Mouse (Mus musculus) spleen, postnatal 10 days (tissue): ENCODE data around the gene Morn1.

Experiments used
- DNase-seq, 2 experiments: peaks; one replicate each; pipeline ENCODE4 v3.0.0; 2021 to 2022; ENCODE audit warnings: low spot score in 2 of 2

Gene Morn1

GRCm38 (mm10) chr4:155118278-155118677 is 31.9 kb downstream of the Morn1 start:
- DNase-seq, result no peak

DNA sequence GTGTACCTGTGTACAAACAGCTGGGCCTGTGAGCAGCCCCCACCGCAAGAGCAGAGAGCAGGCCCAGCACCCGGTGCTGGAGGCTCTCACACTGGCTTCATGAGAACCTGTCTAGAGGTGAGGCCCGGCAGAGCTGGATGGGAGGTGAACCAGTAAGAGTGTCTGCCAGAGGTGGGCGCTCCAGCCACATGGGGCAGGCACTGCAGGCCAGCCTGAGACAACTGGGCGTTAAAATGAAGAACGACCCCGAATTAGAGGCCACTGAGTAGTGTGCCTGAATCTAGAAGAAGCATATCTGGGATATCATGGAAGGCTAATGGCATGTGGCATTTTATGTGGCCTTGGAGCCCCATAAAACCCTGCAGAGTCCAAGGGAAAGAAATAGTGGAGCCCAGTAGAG is 33.7 kb downstream of the Morn1 start:
- no peak for DNase-seq

DNA sequence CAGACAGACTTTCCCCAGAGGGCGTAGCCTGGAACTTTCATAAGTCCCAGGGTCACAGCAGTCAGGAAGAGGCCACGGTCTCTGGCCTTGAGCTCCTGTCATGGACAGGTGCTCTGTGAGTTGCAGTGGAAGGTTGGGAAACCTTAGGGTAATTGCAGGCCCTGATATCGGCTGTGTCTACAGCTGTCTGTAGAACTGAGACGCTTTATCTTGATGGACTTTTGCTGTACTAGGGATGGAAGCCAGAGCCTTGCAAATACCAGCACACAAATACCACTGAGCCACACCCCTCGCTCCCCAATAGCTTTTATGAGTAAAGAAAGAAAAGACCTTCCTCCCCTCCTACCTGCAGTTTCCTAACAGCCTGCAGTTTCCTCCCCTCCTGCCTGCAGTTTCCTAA is 34.2 kb downstream of the Morn1 start:
- no peak for DNase-seq

- no peak for DNase-seq
Measured at GRCm38 (mm10) chr4:155121222-155121621, 34.8 kb downstream of the Morn1 start.

GRCm38 (mm10) chr4:155121915-155122443 is 35.6 kb downstream of the Morn1 start:
- no peak for DNase-seq

DNA sequence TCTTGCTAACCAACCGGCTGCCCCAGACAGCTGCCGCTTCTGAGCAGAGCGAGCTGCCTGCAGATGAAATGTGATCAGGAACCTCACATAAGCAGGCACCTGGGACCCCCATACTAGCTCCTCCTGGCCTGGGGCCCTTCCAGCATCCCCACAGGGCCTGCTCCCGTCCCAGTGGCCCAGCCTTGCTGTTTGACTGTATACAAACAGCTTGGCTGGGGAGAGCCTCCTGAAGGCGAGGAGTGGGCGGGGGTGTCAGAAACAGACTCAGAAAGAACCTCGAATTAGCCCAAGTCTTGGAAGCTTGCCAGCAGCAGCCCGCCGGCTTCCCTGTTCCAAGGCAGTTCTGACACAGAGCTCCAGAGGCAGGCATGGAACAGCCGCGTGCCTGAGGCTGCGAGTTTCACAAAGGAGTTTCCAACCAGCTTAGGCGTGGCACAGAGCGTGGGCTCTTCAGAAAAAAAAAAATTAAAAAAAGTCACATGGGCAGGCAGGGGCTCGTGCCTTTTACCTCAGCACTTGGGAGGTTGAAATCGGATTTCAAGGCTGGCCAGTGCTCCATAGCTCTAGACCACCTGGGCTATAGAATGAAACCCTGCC is 36.2 kb downstream of the Morn1 start:
- no peak for DNase-seq

- no peak for DNase-seq
Measured at GRCm38 (mm10) chr4:155123868-155124534, 37.6 kb downstream of the Morn1 start.

GRCm38 (mm10) chr4:155125310-155125709 is 38.9 kb downstream of the Morn1 start:
- no peak for DNase-seq

DNA sequence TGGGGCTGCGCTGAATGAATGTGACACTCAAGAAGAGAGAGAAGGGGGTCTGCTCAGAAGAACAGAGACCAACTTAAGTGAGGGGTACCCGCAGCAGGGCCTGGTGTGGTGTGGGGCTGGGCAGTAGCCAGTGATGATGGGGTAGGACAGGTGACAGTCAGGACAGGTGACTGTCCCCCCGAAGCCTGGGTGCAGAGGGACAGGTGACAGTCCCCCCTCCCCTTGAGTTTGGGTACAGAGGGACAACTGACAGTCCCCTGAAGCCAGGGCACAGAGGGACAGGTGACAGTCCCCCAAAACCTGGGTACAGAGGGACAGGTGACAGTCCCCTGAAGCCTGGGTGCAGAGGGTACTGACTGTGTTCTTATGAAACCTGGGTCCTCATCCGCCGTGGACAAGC is 39.8 kb downstream of the Morn1 start:
- no peak for DNase-seq

- DNase-seq, result no peak
Measured at GRCm38 (mm10) chr4:155126602-155127372, 40.4 kb downstream of the Morn1 start.

- no peak for DNase-seq
Measured at GRCm38 (mm10) chr4:155128411-155128810, 42.0 kb downstream of the Morn1 start.

DNA sequence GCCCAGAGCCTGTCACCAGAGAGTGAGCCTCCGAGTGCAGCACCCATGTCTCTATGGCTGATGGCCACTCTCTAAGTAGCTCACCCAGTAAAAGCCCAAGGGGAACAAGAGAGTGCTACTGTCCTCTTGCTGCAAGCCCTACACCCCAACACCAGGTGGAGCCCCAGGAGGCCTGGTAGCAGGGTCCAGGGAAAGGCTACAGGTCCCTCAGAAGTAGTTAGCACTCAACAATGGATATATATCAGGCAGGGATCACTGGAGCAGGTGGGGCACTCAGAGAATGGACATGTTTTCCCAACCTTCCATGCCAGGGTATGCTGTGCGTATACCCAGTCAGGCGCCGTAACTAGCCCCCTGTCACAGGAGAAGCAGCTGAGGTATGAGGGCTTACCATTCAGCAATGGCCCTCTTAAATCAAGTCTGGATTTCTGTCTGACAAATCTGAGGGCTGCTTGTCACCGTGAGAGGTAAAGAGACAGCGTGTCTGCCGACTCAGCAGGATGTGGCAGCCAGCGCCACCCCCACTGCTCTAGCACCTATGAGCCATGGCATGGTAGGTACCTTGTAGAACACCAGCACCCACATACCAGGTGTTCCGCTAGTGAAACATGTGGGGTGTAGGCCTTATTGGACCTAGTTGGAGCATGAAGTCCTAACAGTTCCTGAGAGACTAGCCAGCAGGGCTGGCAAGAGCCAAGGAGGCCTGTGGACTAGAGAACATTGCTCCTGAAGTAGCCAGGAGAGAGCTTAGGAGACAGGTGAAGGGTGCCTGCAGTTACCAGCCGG is 42.9 kb downstream of the Morn1 start:
- DNase-seq, result peak in 1 of 2 experiments; percentile 60

GRCm38 (mm10) chr4:155129996-155130395 is 43.6 kb downstream of the Morn1 start:
- DNase-seq, result no peak

DNA sequence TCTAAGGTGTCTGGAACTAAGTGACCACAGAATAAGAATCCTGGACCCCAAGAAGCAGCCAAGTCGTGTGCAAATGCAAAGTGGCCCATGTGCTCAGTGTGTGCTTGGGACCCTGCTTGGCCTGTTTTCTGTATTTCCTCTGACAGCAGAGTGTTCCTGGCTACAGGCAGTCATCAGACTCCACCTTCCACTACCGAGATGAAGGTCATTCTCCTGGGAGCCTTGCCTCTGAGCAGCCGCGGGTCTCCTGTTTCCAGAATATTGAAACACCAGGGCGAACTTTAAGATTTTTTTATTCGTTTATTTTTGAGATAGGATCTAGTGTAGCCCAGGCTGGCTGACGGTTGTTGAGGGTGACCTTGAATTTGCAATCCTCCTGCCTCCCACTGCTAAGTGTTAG is 44.2 kb downstream of the Morn1 start:
- DNase-seq, result no peak

DNA sequence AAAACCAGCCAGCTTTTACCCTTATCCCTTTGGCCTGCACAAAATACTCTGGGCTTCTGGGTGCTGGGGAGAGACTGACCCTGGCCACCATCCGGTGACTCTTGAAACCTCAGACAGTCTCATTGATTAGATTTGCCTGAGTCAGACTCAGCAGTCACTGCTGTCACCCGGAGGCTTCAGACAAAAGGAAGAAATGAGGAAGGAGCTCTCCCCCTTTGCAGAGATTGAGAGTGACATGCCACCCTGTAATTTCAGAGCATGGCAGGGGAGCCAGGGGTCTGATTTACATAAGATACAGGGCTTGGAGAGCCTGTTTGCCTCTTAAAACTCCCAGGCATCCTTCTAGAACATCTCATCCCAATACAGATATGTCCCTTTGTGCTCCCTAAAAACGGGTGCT is 46.8 kb downstream of the Morn1 start:
- no peak for DNase-seq

DNA sequence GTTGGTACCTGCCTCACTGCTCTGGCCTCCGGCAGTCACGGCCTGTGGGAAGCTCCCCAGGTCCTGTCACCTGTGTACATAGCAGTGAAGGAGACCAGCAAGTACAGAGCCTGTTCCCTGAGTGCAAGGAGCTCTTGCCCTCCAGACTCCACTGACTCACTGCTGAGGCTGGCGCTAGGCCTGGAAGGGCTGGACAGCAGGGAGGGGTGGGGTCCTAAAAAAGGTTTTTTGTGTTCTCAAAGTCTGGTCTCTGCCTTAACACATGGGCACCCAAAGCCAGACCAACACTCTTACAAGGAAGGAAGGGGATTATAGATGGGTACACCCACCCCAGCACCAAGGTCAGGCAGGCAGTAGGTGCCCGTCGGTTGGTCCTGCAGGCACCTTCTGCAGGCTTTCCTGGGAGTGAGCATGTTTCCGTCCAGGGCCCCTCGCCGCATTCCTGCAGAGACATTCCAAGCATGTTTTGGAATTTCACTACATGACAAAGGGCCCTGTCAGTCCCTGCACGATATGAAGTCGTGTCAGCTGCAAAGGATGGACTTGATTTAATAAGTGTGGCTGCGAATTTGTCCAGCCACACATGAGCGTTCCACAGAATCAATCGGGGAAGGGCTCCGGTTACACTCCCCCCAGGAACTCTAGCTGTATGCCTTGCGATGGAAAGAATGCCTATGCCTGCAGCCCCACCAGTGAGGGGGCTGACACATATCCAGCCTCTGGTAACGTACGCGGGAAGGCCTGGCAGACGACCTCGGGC is 47.5 kb downstream of the Morn1 start:
- no peak for DNase-seq

DNA sequence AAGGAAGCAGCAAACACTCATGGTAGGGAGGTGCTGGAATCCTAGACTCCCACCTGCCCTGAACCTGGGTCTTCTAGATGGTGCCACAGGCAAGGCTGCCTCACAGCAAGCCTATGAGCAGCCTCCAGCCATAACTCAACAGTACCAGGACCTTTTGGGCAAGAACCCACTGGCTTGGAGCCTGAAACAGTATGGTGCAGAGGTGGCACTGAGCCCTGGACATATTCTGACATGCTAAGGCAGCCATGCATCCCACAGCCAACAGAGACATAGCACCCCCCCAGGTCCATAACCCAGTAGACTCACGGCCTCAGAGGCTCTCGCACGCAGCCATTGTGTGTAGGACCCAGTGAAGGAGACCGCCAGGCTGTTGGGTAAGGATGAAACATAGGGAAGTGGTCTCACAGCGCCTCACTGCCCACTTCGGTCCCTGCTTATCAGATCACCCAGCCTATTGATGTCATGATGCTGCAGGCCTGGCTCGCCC is 48.4 kb downstream of the Morn1 start:
- DNase-seq, result no peak

DNA sequence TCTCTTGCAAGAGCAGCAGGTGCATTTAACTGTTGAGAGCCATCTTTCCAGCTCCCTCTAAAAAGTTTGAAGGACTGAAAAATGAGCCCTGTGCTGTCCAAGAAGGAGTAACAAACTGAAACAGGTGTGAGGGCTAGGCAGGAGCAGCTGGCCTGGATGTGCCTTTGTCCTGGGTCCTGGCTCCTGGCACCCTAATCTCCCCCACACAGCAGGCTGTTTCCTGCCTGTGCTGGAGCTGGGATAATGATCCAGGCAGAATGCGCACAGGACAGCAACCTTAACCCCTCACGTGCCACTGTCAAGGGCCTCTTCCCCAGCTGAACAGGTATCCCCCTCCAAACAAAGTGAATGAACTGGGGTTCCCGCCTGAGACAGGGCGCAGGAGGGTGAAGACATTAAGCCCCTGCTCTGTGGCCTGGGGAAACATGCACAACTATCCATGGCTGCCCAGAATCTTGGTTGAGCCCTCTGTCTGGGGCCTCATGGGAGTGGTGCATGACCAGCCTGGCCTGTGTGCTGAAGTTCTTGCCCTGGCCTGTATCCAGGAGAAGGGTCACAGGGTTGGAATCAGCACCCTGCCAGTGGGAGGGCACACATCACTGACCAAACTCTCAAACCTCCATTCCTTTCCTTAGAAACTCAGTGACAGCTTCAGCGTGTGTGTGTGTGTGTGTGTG is 49.7 kb downstream of the Morn1 start:
- no peak for DNase-seq

DNA sequence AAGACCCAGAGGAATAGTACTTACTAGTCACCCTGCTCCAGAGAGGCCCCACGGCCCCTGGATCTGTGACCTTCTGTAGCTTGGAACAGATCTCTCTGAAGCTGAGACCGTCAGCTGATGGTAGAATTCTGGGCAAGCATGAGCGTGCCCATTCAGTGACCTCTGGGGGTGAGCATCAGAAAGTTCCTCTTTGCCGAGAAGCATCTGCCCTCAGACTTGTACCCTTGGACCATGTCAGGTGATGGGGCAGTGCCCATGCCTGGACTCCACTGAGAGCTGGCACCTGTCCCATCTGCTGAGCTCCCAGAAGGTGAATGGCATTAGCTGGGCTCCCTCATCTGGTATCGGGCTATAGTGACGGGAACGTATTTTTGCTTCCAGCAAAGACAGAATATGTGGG is 51.5 kb downstream of the Morn1 start:
- DNase-seq, result no peak

GRCm38 (mm10) chr4:155138451-155138850 is 52.1 kb downstream of the Morn1 start:
- DNase-seq, result no peak
